Mouse (Mus musculus) neural tube, embryonic 15.5 days (tissue): Measurements from ENCODE around the gene Rnasel. TPM values are rescaled to one million over a fixed set of nuclear protein-coding genes. Genes with fewer than 3 reads are reported as not detected.

Source experiments
- ATAC-seq: fragments of 200-750 bp; cut with Nextera tagmentation; 2 replicates; pipeline ENCODE4 v1.8.0; 2017; ENCODE audit warnings: mild to moderate bottlenecking, moderate TSS enrichment, moderate library complexity; ENCODE audit not compliant: low FRiP score
- H3K27ac ChIP-seq: fragments of 300-500 bp; sonication (generic); replicated peaks from 2 replicates; pipeline ENCODE4 v1.5.1; 2015; ENCODE audit warnings: mild to moderate bottlenecking, inconsistent platforms
- H3K27me3 ChIP-seq: fragments of 300-500 bp; sonication (generic); replicated peaks from 2 replicates; pipeline ENCODE4 v1.6.1; 2015; ENCODE audit warnings: inconsistent platforms
- H3K36me3 ChIP-seq: fragments of 300-500 bp; sonication (generic); 2 replicates; pipeline ENCODE4 v1.6.1; 2015; ENCODE audit warnings: inconsistent platforms
- H3K4me1 ChIP-seq: fragments of 300-500 bp; sonication (generic); 2 replicates; pipeline ENCODE4 v1.6.1; 2015; ENCODE audit warnings: inconsistent platforms
- H3K4me2 ChIP-seq: fragments of 300-500 bp; sonication (generic); 2 replicates; pipeline ENCODE4 v1.6.1; 2015; ENCODE audit warnings: inconsistent platforms, mild to moderate bottlenecking, moderate library complexity
- H3K4me3 ChIP-seq: fragments of 300-500 bp; sonication (generic); replicated peaks from 2 replicates; pipeline ENCODE4 v1.5.1; 2015; ENCODE audit warnings: mild to moderate bottlenecking, inconsistent platforms
- H3K9ac ChIP-seq: fragments of 300-500 bp; sonication (generic); replicated peaks from 2 replicates; pipeline ENCODE4 v1.6.1; 2015; ENCODE audit warnings: mild to moderate bottlenecking, inconsistent platforms
- H3K9me3 ChIP-seq: fragments of 300-500 bp; sonication (generic); replicated peaks from 2 replicates; pipeline ENCODE4 v1.6.1; 2016; ENCODE audit warnings: inconsistent platforms
- WGBS: fragments of 180-500 bp; shearing (Covaris S2); methylation state at CpG from one replicate; pipeline ENCODE4 v1.1.7; 2015; ENCODE audit warnings: mixed read lengths; 5-methylcytosine and 5-hydroxymethylcytosine counted together
- polyA plus RNA-seq: library from polyadenylated mRNA; unstranded; fragments of >200 nt; fragmentation: Nextera tagmentation; extraction: Ambion mirVana; gene quantifications from 2 replicates; pipeline ENCODE4 v1.2.1, GENCODE M21; 2015

Rnasel gene
- polyA plus RNA-seq, 1 experiment from 2014 or later, result 32.0 TPM

GRCm38 (mm10) chr1:153712633-153713032 lies 36.6 kb upstream of the Rnasel start:
- Histone ChIP-seq H3K4me2 (no peak overlapping the region), H3K27me3 (no peaks in the 10 kb centered on the region), H3K36me3 (no peaks in the 10 kb centered on the region), H3K9ac (no peak overlapping the region), H3K4me3 (no peak overlapping the region), H3K27ac (no peak overlapping the region), H3K9me3 (no peaks in the 10 kb centered on the region), H3K4me1 (no peaks in the 10 kb centered on the region)
- no peak for ATAC-seq
- 83% methylated on average over 2 of the region's 2 CpGs for WGBS

- ATAC-seq, result no peak
- H3K9ac ChIP-seq, result no peak overlapping the region
- H3K27ac ChIP-seq, result no peak overlapping the region
- H3K36me3 ChIP-seq, result no peaks in the 10 kb centered on the region
- no peak overlapping the region for H3K4me2 ChIP-seq
- no peaks in the 10 kb centered on the region for H3K27me3 ChIP-seq
- no peaks in the 10 kb centered on the region for H3K9me3 ChIP-seq
- no peak overlapping the region for H3K4me3 ChIP-seq
- 81% methylated on average over 1 of the region's 1 CpGs for WGBS
- H3K4me1 ChIP-seq, result no peaks in the 10 kb centered on the region
Observed at GRCm38 (mm10) chr1:153717990-153718389, 31.2 kb upstream of the Rnasel start.

GRCm38 (mm10) chr1:153720935-153721334 lies 28.3 kb upstream of the Rnasel start:
- Histone ChIP-seq H3K27me3 (no peaks in the 10 kb centered on the region), H3K36me3 (no peaks in the 10 kb centered on the region), H3K9me3 (no peaks in the 10 kb centered on the region), H3K4me3 (no peak overlapping the region), H3K4me1 (no peaks in the 10 kb centered on the region), H3K4me2 (no peak overlapping the region), H3K27ac (no peak overlapping the region), H3K9ac (no peak overlapping the region)
- ATAC-seq, result no peak
- 82% methylated on average over 7 of the region's 7 CpGs for WGBS

- Histone ChIP-seq H3K27ac (no peak overlapping the region), H3K9me3 (no peaks in the 10 kb centered on the region), H3K36me3 (no peaks in the 10 kb centered on the region), H3K4me3 (no peak overlapping the region), H3K9ac (no peak overlapping the region), H3K4me1 (no peaks in the 10 kb centered on the region), H3K4me2 (no peak overlapping the region), H3K27me3 (no peaks in the 10 kb centered on the region)
- no peak for ATAC-seq
- WGBS, result 87% methylated on average over 9 of the region's 9 CpGs
Observed at GRCm38 (mm10) chr1:153721565-153722310, 27.5 kb upstream of the Rnasel start.

GRCm38 (mm10) chr1:153723426-153723825 lies 25.8 kb upstream of the Rnasel start:
- no peak for ATAC-seq

GRCm38 (mm10) chr1:153726636-153727035 lies 22.6 kb upstream of the Rnasel start:
- no peaks in the 10 kb centered on the region for H3K27me3 ChIP-seq
- no peaks in the 10 kb centered on the region for H3K36me3 ChIP-seq
- no peak overlapping the region for H3K9ac ChIP-seq
- no peaks in the 10 kb centered on the region for H3K9me3 ChIP-seq
- H3K4me1 ChIP-seq, result 0 out of 2 replicates have a peak, but pooled peaks cover 3% of the 10 kb centered on the region
- ATAC-seq, result peak; percentile 54
- H3K4me3 ChIP-seq, result no peak overlapping the region
- WGBS, result 67% methylated on average over 16 of the region's 16 CpGs
- no peak overlapping the region for H3K4me2 ChIP-seq
- H3K27ac ChIP-seq, result no peak overlapping the region

More at GRCm38 (mm10) chr1:153723426-153723825, 25.8 kb upstream of the Rnasel start:
- H3K4me2 ChIP-seq, result no peak overlapping the region
- H3K4me3 ChIP-seq, result no peak overlapping the region
- H3K27me3 ChIP-seq, result no peaks in the 10 kb centered on the region
- no peaks in the 10 kb centered on the region for H3K36me3 ChIP-seq
- H3K9ac ChIP-seq, result no peak overlapping the region
- 80% methylated on average over 9 of the region's 9 CpGs for WGBS
- no peak overlapping the region for H3K27ac ChIP-seq
- H3K9me3 ChIP-seq, result no peaks in the 10 kb centered on the region
- H3K4me1 ChIP-seq, result no peaks in the 10 kb centered on the region

GRCm38 (mm10) chr1:153729806-153730205 lies 19.4 kb upstream of the Rnasel start:
- no peak for ATAC-seq
- Histone ChIP-seq H3K9me3 (no peaks in the 10 kb centered on the region), H3K4me1 (peaks cover 18% of the 10 kb centered on the region), H3K9ac (no peak overlapping the region), H3K4me2 (no peak overlapping the region), H3K27ac (0 out of 2 replicates have a peak overlapping the region, but pooled peaks have one; percentile 18), H3K27me3 (no peaks in the 10 kb centered on the region), H3K36me3 (no peaks in the 10 kb centered on the region), H3K4me3 (no peak overlapping the region)
- WGBS, result 52% methylated on average over 2 of the region's 2 CpGs

GRCm38 (mm10) chr1:153730671-153731070 lies 18.6 kb upstream of the Rnasel start:
- Histone ChIP-seq H3K4me2 (no peak overlapping the region), H3K9me3 (no peaks in the 10 kb centered on the region), H3K27ac (peak overlapping the region; percentile 3), H3K4me3 (no peak overlapping the region), H3K4me1 (peaks cover 18% of the 10 kb centered on the region), H3K36me3 (no peaks in the 10 kb centered on the region), H3K27me3 (no peaks in the 10 kb centered on the region), H3K9ac (no peak overlapping the region)
- 63% methylated on average over 3 of the region's 3 CpGs for WGBS
- ATAC-seq, result no peak

- H3K4me1 ChIP-seq, result peaks cover 29% of the 10 kb centered on the region
- H3K9me3 ChIP-seq, result no peaks in the 10 kb centered on the region
- 21% methylated on average over 9 of the region's 9 CpGs for WGBS
- no peak overlapping the region for H3K27ac ChIP-seq
- no peak overlapping the region for H3K4me2 ChIP-seq
- H3K4me3 ChIP-seq, result no peak overlapping the region
- ATAC-seq, result peak; percentile 3; the same call in 1 of the 2 replicates
- no peak overlapping the region for H3K9ac ChIP-seq
- H3K27me3 ChIP-seq, result no peaks in the 10 kb centered on the region
- no peaks in the 10 kb centered on the region for H3K36me3 ChIP-seq
Observed at GRCm38 (mm10) chr1:153733181-153733580, 16.0 kb upstream of the Rnasel start.

- Histone ChIP-seq H3K9me3 (no peaks in the 10 kb centered on the region), H3K4me3 (no peak overlapping the region), H3K4me2 (no peak overlapping the region), H3K27ac (no peak overlapping the region), H3K27me3 (no peaks in the 10 kb centered on the region; the same call in 1 of the 2 replicates), H3K9ac (no peak overlapping the region), H3K36me3 (no peaks in the 10 kb centered on the region), H3K4me1 (peaks cover 31% of the 10 kb centered on the region)
- 93% methylated on average over 4 of the region's 4 CpGs for WGBS
- ATAC-seq, result no peak
Observed at GRCm38 (mm10) chr1:153734866-153735265, 14.4 kb upstream of the Rnasel start.

- H3K4me3 ChIP-seq, result no peak overlapping the region
- peaks cover 42% of the 10 kb centered on the region for H3K4me1 ChIP-seq
- H3K27ac ChIP-seq, result no peak overlapping the region
- 74% methylated on average over 6 of the region's 6 CpGs for WGBS
- ATAC-seq, result no peak
- H3K4me2 ChIP-seq, result no peak overlapping the region
- no peaks in the 10 kb centered on the region for H3K36me3 ChIP-seq
- no peaks in the 10 kb centered on the region; the same call in 1 of the 2 replicates for H3K27me3 ChIP-seq
- H3K9ac ChIP-seq, result no peak overlapping the region
- H3K9me3 ChIP-seq, result no peaks in the 10 kb centered on the region
Observed at GRCm38 (mm10) chr1:153736096-153736495, 13.1 kb upstream of the Rnasel start.
